Mouse (Mus musculus) ES-Bruce4 (cell line): ENCODE data around the gene Snrnp35.

Source experiments
- CTCF ChIP-seq: IDR thresholded peaks from one replicate; pipeline ENCODE4 v1.8.1; 2011; ENCODE audit warnings: low read depth, low read length
- EP300 ChIP-seq: IDR thresholded peaks from 2 replicates; pipeline ENCODE4 v1.6.1; 2011; ENCODE audit warnings: low read depth, low read length; ENCODE audit not compliant: insufficient read depth

GRCm38 (mm10) chr5:124482966-124483654 lies at the start of gene Snrnp35:
- TF ChIP-seq EP300 (no peak), CTCF (no peak)
